Mouse (Mus musculus) hindbrain, embryonic 15.5 days (tissue): ENCODE measurements around the gene Gm5134. TPM values are rescaled to one million over a fixed set of nuclear protein-coding genes. Genes with fewer than 3 reads are reported as not detected.

Experiments used
- ATAC-seq: fragments of 200-750 bp; cut with Nextera tagmentation; 2 replicates; pipeline ENCODE4 v1.8.0; 2017; ENCODE audit warnings: low read depth, moderate number of reproducible peaks, moderate TSS enrichment; ENCODE audit not compliant: low FRiP score
- H3K27ac ChIP-seq: fragments of 300-500 bp; sonication (generic); replicated peaks from 2 replicates; pipeline ENCODE4 v1.5.1; 2015; ENCODE audit warnings: mild to moderate bottlenecking, inconsistent platforms
- H3K27me3 ChIP-seq: fragments of 300-500 bp; sonication (generic); 2 replicates; pipeline ENCODE4 v1.6.1; 2015; ENCODE audit warnings: control low read depth, inconsistent platforms
- H3K36me3 ChIP-seq: fragments of 300-500 bp; sonication (generic); 2 replicates; pipeline ENCODE4 v1.6.1; 2015; ENCODE audit warnings: control low read depth, inconsistent platforms
- H3K4me1 ChIP-seq: fragments of 300-500 bp; sonication (generic); replicated peaks from 2 replicates; pipeline ENCODE4 v1.6.1; 2015; ENCODE audit warnings: control low read depth, inconsistent platforms
- H3K4me2 ChIP-seq: fragments of 300-500 bp; sonication (generic); 2 replicates; pipeline ENCODE4 v1.6.1; 2015; ENCODE audit warnings: moderate library complexity, mild to moderate bottlenecking, inconsistent platforms
- H3K4me3 ChIP-seq: fragments of 300-500 bp; sonication (generic); 2 replicates; pipeline ENCODE4 v1.5.1; 2015; ENCODE audit warnings: mild to moderate bottlenecking, inconsistent platforms
- H3K9ac ChIP-seq: fragments of 300-500 bp; sonication (generic); 2 replicates; pipeline ENCODE4 v1.6.1; 2015; ENCODE audit warnings: inconsistent platforms
- H3K9me3 ChIP-seq: fragments of 300-500 bp; sonication (generic); 2 replicates; pipeline ENCODE4 v1.6.1; 2016; ENCODE audit warnings: control low read depth, inconsistent platforms
- WGBS: fragments of 180-500 bp; shearing (Covaris S2); methylation state at CpG from one replicate; pipeline ENCODE4 v1.1.7; 2015; 5-methylcytosine and 5-hydroxymethylcytosine counted together
- microRNA-seq: library from miRNA; unstranded; fragments of <30 nt; microRNA quantifications from one replicate; pipeline ENCODE4, GENCODE M21; 2016
- polyA plus RNA-seq: library from polyadenylated mRNA; unstranded; fragments of >200 nt; fragmentation: Nextera tagmentation; extraction: Ambion mirVana; gene quantifications from 2 replicates; pipeline ENCODE4 v1.2.1, GENCODE M21; 2015

Gm5134 gene
- polyA plus RNA-seq, 1 experiment from 2014 or later: not detected

GRCm38 (mm10) chr10:76051860-76052259 lies 97.5 kb downstream of the Gm5134 start:
- Histone ChIP-seq H3K9ac (no peak overlapping the region), H3K4me1 (no peaks in the 10 kb centered on the region), H3K4me2 (no peak overlapping the region), H3K27me3 (no peaks in the 10 kb centered on the region), H3K36me3 (no peaks in the 10 kb centered on the region), H3K9me3 (no peaks in the 10 kb centered on the region), H3K4me3 (no peak overlapping the region), H3K27ac (no peak overlapping the region)
- ATAC-seq: no peak
- WGBS: 88% methylated on average over 11 of the region's 11 CpGs

Small RNAs within 50 kb of the gene (microRNA-seq; reads per million reads assigned to microRNA genes)
- not detected for gene Mir6409

Other genes with a start within 250 kb of the Gm5134 start
- 32.5 and 40.0 TPM in 2 replicates for gene Cabin1, start 190.2 kb upstream of the Gm5134 start, polyA plus RNA-seq
- 77.1 and 80.5 TPM in 2 replicates for gene Ddt, start 181.1 kb upstream of the Gm5134 start, polyA plus RNA-seq
- not detected in 2 replicates for gene Gm20441, start 173.6 kb upstream of the Gm5134 start, polyA plus RNA-seq
- 1.2 and 1.5 TPM in 2 replicates for gene Gstt3, start 173.1 kb upstream of the Gm5134 start, polyA plus RNA-seq
- gene Gstt1, start 155.9 kb upstream of the Gm5134 start, polyA plus RNA-seq: 14.8 and 15.4 TPM in 2 replicates
- gene Gstt4, start 132.0 kb upstream of the Gm5134 start, polyA plus RNA-seq: not detected in 2 replicates
- gene Gstt2, start 117.1 kb upstream of the Gm5134 start, polyA plus RNA-seq: 6.6 and 6.8 TPM in 2 replicates
- 1,663 and 1,704 TPM in 2 replicates for gene Mif, start 94.3 kb upstream of the Gm5134 start, polyA plus RNA-seq
- gene Derl3, start 61.1 kb upstream of the Gm5134 start, polyA plus RNA-seq: 1.7 and 2.0 TPM in 2 replicates
- gene Smarcb1, start 32.9 kb upstream of the Gm5134 start, polyA plus RNA-seq: 251 and 263 TPM in 2 replicates
- gene Chchd10, start 21.4 kb upstream of the Gm5134 start, polyA plus RNA-seq: 139 and 143 TPM in 2 replicates
- 18.2 and 18.4 TPM in 2 replicates for gene Mmp11, start 18.0 kb upstream of the Gm5134 start, polyA plus RNA-seq
- gene Gm867, start 13.8 kb upstream of the Gm5134 start, polyA plus RNA-seq: 1.1 and 1.6 TPM in 2 replicates
- 0.35 and 1.2 TPM in 2 replicates for gene Vpreb3, start 11.5 kb upstream of the Gm5134 start, polyA plus RNA-seq
- 11.6 and 11.8 TPM in 2 replicates for gene Zfp280b, start 78.1 kb downstream of the Gm5134 start, polyA plus RNA-seq
- not detected in 2 replicates for gene Slc5a4b, start 156.4 kb downstream of the Gm5134 start, polyA plus RNA-seq
- gene Slc5a4a, start 192.9 kb downstream of the Gm5134 start, polyA plus RNA-seq: 0.08 and 0.09 TPM in 2 replicates